Mouse (Mus musculus): ENCODE data around the gene Stra6.

Stra6 gene

DNA sequence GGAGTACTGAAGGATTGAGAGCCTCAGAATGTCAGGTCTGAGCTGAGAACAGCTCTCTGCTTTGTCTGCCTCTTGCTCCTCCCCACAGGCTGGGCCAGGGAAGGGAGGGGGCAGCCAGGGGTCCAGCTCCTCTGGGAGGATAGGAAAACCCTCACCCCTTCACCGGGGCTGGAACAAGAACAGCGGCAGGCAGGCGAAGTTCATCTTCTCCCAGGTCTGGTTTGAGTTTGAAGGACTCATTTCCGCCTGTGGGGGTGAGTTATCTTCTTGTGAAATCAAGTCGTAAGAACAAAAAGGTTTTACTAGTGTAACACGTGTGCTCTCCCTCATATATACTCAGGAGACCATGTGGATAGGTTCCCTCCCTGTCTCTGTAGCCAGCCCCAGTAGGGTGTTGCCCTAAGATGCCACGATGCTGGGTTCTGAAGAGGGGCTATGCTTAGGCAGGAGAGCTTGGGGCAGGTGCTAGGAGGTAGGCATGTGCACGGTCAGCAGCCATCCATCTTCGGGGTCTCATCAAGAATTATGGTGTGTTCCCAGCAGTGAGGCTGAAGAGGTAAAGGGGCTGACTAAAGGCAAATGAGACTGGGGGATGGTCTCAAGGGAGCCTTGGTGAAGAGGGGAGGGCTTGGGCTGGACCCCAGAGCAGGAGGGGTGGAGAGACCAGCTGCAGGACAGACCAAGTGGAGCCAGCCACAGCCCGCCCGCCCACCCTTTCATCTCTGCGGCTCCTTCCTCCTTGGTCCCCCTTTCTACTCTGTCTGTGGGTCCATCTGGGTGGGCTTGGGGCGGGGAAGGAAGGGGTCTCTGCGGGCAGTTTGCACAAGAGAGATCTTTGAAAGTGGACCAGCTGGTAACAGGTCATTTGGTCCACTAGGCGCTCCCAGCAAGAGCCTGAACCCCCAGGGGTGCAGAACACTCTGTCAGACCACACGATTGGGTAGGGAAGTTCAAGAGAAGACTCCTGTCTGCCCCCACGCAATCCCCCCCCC lies 70.6 kb downstream of the Stra6 start:
- DNase-seq, result no peak

DNA sequence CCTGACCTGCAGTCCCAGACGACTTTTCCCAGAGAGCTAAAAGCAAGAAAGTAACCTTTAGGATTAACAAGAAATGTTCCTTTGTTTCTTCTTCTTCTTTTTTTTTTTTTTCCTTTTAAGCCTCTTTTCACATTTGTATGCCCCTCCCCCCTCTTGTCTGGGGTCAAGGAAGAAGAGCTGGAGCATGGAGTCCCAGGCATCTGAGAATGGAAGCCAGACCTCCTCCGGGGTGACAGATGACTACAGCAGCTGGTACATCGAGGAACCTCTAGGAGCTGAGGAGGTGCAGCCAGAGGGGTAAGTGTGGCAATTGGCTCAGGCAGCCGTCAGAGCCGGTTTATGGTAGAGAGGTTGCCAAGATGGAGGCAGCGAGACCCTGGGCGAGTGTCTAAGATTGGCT lies 71.3 kb downstream of the Stra6 start:
- peak; percentile 52 for DNase-seq

DNA sequence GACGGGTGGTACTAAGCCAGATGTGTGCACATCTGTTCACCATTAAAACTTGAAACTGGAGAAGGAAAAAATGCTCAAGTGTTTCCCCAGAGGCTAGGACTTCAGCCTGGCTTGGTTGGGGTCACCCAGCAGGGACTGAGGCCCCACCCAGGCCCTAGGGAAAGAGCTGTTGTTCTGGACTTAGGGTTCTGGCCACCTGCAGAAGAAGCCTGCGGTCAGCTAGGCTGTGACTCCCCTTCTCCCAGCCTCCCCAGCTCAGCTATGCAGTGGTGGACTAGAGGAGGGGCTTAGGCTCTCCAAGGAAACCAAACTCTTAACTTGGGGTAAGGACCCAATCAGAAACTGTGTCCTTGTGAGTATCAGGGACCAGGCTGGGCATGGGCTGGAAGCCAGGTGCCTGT lies 72.3 kb downstream of the Stra6 start:
- DNase-seq, result no peak

DNA sequence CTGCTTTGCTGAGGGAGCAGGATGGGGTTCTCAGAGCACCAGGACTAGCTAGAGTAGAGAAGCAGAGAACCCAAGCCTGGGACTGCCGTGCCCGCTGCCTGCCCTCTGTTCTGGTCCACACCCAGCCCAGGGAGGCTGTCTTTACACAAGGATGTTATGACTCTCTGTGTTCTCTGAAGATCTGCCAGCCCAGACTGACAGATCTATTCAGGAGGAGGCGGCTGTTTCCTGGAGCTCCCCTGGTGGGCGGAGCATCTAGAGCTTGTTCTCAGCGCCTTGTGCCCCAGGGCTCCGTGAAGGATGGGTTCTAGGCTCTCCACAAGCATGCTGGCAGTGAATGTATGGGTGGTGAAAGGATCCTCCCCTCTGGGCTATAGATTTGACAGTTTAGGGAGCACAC lies 76.4 kb downstream of the Stra6 start:
- DNase-seq, result no peak

DNA sequence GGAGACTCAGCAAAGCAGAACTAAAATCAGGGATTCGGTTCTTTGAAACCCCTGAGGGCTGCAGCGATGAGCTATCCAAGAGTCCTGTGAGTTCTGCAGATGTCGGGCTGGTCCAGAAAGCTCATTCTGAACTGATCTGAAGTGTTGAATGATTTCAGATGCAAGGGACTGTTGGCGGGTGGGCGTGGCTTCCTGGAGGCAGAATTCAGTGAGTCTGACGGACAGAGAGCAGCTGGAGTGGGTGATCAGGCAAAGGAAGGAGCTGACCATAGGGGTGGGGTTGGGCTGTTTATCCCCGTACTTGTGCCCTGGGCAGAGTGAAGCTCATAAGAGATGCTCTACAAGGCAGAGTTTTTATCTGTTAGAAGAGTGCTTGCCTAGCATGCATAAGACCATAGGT lies 79.8 kb downstream of the Stra6 start:
- no peak for DNase-seq

DNA sequence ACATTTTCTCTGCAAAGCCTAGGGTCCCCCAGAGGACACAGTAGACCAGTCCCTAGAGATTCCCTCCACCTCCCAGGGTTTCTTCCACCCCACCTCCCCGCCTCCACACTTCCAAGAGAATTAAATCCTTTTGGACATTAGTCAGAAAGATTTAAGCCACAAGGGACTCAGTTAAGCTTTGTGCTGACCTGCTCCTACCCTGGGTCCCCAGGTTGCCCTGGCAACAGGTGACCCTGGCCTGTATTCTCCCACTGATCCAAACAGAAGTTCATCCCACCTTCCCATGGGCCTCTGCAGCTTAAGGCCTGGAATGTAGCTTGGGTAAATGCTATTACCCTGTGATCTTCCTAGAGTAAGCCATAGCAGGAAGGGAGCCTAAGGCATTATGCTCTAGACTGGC lies 81.1 kb downstream of the Stra6 start:
- DNase-seq, result no peak

DNA sequence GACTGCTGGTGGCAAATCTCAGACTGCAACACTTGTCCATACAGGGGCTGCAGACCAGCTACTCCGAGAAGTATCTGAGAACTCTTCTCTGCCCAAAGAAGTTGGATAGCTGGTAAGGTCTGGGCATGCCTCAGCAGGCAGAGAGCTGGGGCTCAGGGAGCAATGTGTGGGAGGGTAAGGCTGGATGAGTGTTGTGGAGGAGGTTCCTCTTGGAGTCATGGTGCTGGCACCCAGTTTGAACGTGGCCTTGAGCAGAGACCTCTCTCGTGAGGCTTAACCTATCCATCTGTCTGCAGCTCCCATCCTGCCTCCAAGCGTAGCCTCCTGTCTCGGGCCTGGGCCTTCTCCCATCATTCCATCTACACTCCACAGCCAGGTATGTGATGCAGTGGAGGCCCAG lies 81.8 kb downstream of the Stra6 start:
- DNase-seq, result no peak

DNA sequence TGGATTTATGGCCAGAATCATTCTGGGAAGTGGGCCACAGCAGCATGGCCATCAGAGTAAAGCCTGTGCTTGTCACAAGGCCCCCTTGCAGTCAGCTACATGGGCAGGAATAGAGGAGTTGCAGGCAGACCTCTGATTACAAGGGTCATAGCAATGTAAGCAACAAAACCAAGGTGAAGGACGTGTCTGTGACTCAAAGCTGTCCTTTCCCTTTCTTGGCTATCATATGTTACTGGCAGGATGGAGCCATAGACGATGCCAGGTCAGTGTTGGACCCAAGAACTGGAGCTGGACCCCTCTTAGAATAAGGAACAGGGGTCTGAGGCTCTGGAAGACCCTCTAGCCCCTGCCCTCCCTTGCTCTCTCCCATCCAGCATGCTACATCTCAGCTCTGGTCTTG lies 85.2 kb downstream of the Stra6 start:
- DNase-seq, result no peak

DNA sequence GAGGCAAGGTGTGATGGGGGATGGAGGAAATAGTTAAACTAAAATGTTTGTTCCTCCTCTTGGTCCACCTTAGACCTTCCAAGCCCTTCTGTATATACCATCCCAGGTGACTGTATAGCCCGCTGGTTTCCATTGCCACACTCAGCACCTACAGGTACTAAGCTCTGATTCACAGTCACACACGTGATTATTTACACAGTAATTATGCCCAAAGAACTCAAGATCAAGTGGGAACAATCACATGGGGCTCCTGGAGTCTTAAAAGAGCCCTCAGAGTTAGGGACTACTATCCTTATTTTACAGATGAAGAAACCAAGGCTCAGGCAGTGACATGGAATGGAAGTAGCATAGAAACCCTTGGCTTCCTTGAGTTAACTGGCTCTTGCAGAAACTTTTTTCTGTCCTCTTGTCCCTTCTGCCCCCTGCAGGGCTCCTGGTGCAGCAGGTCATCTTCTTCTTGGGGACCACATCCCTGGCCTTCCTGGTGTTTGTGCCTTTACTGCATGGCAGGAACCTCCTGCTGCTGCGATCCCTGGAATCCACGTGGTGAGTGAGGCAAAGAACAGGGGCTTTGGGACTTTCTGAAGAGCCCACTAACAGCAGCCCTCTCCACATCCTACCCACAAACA lies 87.3 kb downstream of the Stra6 start:
- DNase-seq, result no peak

DNA sequence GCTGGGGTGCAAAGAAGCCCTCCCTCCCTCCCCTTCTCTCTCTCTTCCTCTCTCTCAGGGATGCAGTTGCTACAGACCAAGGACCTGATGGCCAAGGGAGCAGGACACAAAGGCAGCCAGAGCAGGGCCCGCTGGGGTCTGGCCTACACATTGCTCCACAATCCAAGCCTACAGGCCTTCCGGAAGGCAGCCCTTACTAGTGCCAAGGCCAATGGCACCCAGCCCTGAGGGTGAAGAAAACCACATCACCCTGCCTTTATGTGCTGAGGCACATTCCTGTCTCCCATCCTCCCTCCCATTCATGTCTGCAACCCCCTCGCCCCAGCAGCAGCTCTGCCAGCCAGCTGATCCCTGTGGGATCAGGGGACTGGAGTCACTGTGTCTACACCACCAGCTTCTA lies 89.5 kb downstream of the Stra6 start:
- DNase-seq, result no peak

DNA sequence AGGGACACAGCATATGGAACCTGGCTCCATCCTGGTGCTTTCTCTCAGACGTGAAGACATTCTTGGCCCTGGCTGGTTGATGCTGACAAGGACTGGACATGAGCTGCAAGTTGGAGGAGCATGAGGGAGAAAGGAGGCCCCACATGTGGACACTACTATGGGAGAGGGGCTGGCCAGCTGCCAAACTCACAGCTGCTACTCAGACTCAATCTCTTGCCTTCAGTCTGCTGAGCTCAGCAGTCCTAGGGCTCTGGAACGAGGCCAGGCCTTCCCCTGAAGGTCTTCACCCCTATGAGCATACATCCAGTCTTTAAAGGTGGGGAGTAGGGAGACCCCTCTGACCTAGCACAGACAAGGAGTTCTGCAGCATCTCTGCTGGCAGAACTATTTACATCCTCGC lies 91.8 kb downstream of the Stra6 start:
- DNase-seq, result no peak

DNA sequence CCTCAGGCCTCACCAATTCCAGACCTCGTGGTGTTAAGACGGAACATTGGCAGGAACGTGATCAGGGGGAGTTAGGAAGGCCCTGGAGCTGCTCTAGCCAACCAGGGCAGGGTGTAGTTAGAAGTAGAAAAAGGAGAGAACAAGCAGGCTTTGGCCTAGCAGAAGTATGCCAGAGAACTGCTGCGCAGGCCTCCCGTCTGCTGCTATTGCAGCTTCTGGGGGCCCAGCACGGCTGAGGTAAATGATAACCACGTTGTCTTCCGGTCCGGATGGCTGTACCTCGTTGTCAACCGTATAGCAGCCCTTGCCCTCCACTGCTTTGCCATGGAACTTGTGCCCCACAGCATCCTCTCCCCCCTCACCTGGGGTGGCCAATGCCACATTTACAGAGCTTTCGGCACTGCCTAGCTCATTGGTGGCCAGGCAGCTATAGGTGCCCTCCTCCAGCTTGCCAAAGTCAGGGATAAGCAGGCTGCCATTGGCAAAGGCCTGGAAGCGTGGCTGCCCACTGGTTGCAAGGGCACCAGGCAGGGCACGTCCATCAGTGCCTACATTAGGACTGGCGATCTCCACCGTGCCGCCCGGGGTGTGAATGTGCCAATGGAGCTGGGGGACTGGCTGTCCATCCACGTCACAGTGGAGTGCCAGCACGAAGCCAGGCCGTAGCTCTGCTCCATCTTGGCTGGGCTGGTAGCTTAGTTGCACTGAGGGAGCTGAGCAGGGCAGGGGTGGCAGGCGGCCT lies 93.4 kb downstream of the Stra6 start:
- DNase-seq, result no peak

DNA sequence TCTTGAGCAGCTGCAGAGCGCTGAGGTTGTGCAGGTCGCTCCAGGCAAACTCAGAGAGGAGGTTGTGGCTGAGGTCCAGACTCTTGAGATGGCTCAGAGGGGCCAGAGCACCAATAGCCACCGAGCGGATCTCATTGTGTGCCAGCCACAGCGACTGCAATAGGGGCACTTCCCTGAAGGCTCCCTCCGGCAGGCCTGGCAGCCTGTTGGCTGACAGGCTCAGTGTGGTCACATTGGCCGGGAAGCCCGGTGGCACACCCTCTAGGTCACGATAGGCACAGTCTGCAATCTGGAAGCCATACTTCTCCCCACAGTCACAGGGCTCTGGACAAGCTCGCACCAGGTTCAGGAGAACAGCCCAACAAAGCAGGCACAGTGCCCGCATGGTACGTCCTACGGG lies 94.2 kb downstream of the Stra6 start:
- DNase-seq, result no peak

DNA sequence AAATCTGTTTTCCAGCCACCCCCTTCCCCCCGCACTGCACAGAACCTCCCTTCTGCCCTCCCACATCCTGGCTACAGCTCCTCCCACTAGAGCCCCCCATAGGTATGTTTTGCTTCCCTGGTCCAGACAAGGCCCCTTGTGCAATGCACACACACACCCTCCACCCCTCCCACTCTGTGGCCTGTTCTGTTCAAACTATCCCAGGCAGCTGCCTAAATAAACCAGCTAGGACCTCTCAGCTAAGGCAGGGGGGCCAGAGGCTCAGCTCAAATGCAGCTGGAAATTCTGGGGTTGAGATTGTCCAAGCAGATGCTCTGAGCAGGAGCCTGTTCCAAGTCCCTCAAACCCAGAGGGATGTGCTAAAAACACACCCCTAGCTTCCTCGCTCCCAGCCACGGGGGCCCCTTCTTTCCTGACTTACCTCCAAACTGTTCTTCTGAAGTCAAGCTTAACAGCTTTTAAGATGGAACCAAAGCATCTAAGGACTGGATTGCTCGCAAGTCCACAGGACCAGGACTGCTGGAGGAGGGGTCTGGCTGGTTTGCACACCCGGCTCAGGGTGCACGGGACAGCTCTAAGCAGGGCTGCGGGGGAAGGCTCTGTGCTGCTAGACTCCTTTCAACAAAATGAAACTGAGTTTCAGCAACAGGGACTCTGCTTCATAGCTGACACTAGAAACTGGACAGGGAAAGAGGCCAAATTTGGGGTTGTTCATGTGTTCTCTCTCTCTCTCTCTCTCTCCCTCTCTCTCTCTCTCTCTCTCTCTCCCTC lies 95.1 kb downstream of the Stra6 start:
- DNase-seq, result no peak

DNA sequence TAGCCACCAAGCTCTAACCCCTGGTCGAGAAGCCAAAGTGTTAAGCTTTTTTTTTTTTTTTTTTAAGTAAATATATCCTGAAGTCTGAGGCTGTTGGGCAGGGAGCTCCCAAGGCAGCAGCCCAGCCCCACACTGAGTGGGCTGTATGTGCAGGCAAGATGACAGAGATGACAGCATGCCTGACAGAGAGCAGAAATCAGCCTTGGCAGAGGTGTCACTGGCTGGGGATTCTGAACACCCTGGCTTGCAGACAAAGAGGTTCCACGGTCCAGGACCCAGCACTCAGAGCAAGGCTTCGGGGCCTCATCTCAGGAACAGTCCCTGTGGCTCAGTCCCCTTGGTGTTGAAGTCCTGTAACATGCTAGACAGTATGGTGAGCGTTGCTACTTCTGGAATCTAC lies 96.3 kb downstream of the Stra6 start:
- DNase-seq, result no peak

DNA sequence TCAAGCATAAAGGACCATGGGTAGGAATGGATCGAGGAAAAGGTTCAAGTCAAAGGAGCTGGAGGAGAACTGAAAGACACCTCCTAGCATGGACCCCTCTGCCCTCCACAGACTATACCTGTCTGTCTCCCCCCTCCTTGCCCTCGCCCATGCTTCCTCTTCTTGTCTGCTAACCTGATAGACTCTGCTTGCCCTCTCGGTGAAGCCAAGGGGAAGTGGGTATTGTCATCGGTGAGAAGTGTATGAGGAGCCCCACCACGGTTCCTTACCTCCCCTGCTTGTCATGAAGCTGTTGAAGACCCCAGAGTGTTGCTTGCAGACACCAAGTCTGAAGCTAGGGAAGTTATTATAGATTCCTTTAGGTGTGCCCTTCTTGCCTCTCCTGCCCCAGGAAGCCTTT lies 96.7 kb downstream of the Stra6 start:
- DNase-seq, result no peak

DNA sequence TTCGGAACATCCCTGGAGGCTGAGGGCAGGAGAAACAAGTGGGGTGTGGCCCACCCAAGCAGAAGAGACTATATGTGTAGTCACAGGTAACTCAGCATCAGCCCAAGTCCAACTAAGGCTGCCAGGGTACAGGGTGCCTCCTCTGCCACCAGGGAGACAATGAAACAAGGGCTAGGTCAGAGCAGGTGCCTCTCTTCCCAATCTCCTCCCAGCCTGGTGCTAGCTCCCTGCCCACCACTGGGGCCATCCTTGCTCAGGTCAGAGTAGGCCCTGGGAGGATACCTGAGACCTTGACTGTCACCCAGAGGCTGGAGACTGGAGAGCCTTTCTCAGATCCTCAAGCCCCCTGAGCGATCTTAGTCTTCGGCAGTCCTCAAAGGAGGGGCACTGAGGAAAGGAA lies 98.6 kb downstream of the Stra6 start:
- no peak for DNase-seq

DNA sequence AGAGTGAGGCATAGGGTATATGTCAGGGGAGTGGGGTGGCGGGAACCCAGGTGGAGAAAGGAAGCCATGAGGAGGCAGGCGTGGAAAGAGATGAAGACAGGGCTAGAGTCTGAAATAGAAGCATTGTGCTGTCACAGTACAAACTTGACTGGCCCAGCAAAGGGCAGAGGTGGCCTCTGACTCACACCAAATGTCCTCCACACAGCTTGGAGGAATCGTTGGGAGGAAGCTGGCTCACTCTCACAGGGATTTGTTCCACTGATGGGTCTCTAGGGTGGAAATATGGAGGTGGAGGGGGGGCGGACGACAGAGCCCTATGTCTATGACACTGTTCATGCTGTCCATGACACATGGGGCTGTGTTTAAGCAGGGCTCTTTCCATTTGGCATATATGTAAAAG lies 99.6 kb downstream of the Stra6 start:
- no peak for DNase-seq

DNA sequence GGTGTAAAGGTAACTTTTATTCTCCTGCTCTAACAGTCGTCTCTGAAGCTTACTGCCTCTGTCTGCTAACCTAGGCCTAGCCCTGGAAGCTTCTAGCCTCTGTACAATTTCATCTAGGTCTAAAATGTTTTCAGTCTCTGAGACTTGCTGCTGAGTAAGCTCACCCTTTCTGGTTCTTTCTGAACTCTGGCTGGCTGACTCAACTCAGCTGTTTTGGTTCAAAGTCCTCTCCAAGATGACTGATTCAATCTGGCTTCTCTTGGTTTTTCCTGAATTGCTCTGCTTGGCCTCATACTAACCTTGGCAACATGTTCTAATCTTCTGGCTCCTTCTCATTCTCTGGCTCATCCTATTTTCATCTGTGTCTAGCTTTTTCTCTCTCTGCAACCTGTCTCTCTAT lies 102.2 kb downstream of the Stra6 start:
- DNase-seq, result no peak

DNA sequence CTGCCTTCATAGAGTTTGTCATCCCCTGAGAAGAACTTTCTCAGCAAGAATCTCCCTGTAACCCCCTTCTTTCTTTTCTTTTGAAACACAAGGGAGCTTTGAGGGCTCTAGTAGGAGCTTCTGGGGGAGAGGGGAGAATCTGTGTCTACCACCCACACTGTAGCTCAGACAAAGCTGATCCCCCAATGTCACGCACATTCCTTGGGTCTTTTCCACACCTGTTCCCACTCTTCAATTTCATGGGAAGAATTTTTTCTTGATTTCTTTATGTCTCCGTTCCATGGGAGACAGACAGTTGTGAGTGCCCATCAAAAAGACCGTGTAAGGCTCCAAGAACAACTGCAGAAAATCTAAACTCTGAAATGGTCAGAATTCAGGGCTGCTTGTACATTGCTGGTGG lies 105.3 kb downstream of the Stra6 start:
- no peak for DNase-seq

DNA sequence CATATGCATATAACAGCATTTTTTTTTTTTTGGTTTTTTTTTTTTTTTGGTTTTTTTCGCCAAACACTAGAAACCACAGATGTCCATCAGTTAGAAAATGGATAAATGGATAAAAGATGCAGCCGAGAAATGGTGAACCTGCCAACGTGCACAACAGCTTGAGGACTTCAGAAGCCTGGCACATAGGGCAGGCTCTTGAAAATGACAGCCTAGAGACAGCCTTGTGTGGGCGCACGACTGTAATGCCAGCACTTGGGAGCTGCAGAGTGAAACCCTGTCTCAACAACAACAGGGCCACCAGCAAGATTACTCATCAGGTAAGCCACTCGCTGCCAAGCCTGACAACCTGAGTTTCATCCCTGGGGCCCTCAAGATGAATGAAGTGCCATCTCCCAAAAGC lies 105.8 kb downstream of the Stra6 start:
- DNase-seq, result no peak

DNA sequence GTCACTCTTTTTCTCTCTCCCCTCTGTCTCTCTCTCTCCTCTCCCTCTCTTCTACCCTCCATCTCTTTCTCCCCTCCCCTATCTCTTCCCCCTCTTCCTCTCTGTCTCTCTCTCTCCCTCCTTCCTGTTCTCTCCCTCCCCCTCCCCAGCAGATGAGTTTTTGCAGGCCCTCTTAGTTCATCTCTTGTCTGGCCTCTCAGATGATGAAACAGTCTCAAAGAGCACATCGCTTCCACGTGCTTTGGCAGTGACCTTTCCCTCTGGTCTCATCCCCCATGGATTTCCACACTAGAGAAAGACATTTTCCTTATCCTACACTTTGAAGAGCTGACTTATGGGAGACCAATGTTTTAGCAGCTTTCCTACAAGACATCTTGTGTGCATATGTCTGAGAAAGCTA lies 109.3 kb downstream of the Stra6 start:
- DNase-seq, result no peak

DNA sequence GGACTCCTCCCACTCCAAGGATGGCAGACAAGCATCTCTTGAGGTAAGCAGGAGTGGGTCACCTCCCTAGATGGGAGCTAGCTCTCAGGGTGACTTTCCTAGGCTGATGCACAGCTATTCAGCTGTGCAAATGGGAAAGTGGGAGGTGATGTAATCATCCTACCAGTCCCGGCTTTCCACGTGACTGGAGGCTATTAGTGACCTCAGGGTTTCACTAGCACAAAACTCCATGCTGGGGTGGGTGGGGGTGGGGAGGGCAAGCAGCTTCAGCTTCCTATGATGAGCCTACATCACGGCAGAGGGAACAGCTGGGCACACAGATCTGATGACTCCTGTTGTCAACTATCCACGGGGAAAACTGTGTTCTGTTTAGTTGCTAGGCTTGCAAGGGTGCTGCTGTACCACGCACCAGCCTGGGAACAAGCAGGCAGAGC lies 111.2 kb downstream of the Stra6 start:
- no peak for DNase-seq

Measured in cerebellum, adult 11-12 months (tissue).